Mouse (Mus musculus): ENCODE results near the gene Trp53bp1. TPM values are rescaled to one million over a fixed set of nuclear protein-coding genes. Genes with fewer than 3 reads are reported as not detected.

Trp53bp1 gene
- polyA plus RNA-seq, 1 experiment, result 26.1 TPM

Other genes with a start within 250 kb of the Trp53bp1 start
- gene Epb42, start 234.3 kb downstream of the Trp53bp1 start, polyA plus RNA-seq (2012; rRNA removed), result 0.04 and 0.11 TPM in 2 replicates
- 0.23 TPM in 1 of 2 replicates, not detected in the other for gene Tgm5, start 185.6 kb downstream of the Trp53bp1 start, polyA plus RNA-seq (2012; rRNA removed)
- not detected in 2 replicates for gene Tgm7, start 161.6 kb downstream of the Trp53bp1 start, polyA plus RNA-seq (2012; rRNA removed)
- 5.7 and 5.8 TPM in 2 replicates for gene Adal, start 131.0 kb downstream of the Trp53bp1 start, polyA plus RNA-seq (2012; rRNA removed)
- 9.4 and 10.3 TPM in 2 replicates for gene Lcmt2, start 130.8 kb downstream of the Trp53bp1 start, polyA plus RNA-seq (2012; rRNA removed)
- gene Tubgcp4, start 100.8 kb downstream of the Trp53bp1 start, polyA plus RNA-seq (2012; rRNA removed), result 22.5 and 26.1 TPM in 2 replicates
- 3.0 and 3.9 TPM in 2 replicates for gene Zscan29, start 100.3 kb downstream of the Trp53bp1 start, polyA plus RNA-seq (2012; rRNA removed)
- 4.0 and 5.6 TPM in 2 replicates for gene Map1a, start 18.2 kb upstream of the Trp53bp1 start, polyA plus RNA-seq (2012; rRNA removed)
- gene Ppip5k1, start 84.0 kb upstream of the Trp53bp1 start, polyA plus RNA-seq (2012; rRNA removed), result 45.3 and 52.8 TPM in 2 replicates
- gene Ckmt1, start 86.3 kb upstream of the Trp53bp1 start, polyA plus RNA-seq (2012; rRNA removed), result 4.3 and 4.9 TPM in 2 replicates
- gene Strc, start 115.8 kb upstream of the Trp53bp1 start, polyA plus RNA-seq (2012; rRNA removed), result 0.08 TPM in 1 of 2 replicates, not detected in the other
- gene Pdia3, start 142.4 kb upstream of the Trp53bp1 start, polyA plus RNA-seq (2012; rRNA removed), result 473 and 744 TPM in 2 replicates
- 5.0 and 7.0 TPM in 2 replicates for gene Catsper2, start 142.4 kb upstream of the Trp53bp1 start, polyA plus RNA-seq (2012; rRNA removed)
- gene Ell3, start 172.9 kb upstream of the Trp53bp1 start, polyA plus RNA-seq (2012; rRNA removed), result 8.6 and 12.4 TPM in 2 replicates
- gene Serf2, start 177.8 kb upstream of the Trp53bp1 start, polyA plus RNA-seq (2012; rRNA removed), result 364 and 410 TPM in 2 replicates
- 7.6 and 14.1 TPM in 2 replicates for gene Hypk, start 181.9 kb upstream of the Trp53bp1 start, polyA plus RNA-seq (2012; rRNA removed)
- gene Serinc4, start 185.4 kb upstream of the Trp53bp1 start, polyA plus RNA-seq (2012; rRNA removed), result 1.1 and 1.2 TPM in 2 replicates
- gene Mfap1b, start 202.7 kb upstream of the Trp53bp1 start, polyA plus RNA-seq (2012; rRNA removed), result 5.4 and 7.4 TPM in 2 replicates
- gene Mfap1a, start 235.3 kb upstream of the Trp53bp1 start, polyA plus RNA-seq (2012; rRNA removed), result 4.3 and 5.4 TPM in 2 replicates
- gene Wdr76, start 235.3 kb upstream of the Trp53bp1 start, polyA plus RNA-seq (2012; rRNA removed), result 1.9 and 2.3 TPM in 2 replicates

Data from gonadal fat pad, adult 2 months (tissue).